Mouse (Mus musculus) adrenal gland, postnatal 0 days (tissue): ENCODE results near the gene Tmem116. TPM values are rescaled to one million over a fixed set of nuclear protein-coding genes. Genes with fewer than 3 reads are reported as not detected.

Experiments
- polyA plus RNA-seq: library from polyadenylated mRNA; unstranded; fragments of >200 nt; fragmentation: Nextera tagmentation; extraction: Ambion mirVana; gene quantifications from 2 replicates; pipeline ENCODE4 v1.2.1, GENCODE M21; 2015

Gene Tmem116
- polyA plus RNA-seq, result 2.1 and 5.5 TPM in 2 replicates

DNA sequence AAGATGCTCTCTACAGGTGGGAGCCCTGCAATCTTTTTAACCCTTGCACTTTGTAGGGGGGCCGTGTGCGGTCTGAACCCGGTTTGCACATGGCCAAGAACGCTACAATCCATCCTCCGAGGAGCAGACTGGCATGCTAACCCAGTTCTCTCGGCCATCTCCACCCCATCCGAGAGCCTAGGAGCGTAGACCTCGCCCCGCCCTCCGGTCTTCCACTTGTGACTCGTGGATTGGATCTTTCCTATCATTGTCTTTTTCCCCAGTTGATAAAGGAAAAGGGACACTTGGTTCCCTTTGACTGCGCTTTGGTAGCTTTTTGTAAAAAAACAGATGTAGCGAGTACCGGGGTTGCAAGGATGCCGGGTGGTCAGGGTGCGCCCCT lies at the start of gene Tmem116:
Tmem116 (plus strand) TSS at position 250 of the 382 bp plus-strand sequence.

DNA sequence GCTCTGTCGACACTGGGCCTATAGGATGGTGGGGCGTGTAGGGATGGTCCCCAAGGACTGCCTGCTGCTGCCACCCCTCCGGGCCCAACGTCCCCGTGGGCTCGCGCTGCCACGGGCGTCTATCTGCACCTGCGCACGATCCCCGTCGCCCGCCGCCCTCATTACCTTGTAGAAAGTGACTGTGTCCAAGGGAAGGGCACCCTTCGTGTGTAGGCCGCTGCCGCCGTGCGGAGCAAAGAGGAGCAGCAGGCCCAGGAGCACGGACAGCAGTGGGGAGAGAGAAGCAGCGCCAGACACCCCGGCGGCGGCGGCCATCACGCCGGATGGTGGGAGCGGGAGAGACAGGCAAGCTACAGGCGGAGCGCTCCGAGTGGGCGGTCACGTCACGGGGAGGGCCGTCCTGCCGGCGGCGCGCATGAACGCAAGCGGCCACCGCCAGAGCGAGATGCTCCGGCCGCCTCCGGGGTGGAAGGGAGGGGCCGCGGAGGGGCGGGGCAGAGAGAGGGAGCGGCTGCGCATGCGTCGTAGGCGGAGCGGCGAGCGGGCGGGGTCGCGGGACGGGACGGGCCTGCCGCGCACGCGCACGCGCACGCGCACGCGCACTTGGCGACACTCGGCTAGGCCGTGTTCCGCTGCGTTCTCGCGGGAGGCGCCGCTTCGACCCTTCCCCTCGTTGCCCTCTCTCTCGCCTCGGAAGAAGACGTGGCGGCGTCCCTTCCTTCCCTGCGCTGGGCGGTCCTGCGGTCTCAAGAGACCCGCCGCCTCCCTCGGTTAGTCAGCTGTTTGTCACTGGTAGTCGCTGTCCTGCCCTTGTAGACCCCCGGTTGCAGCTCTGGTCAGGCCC lies 555 bp downstream of the Tmem116 start, which contains the start of gene Erp29:
Erp29 (minus strand) TSS at position 481 of the 844 bp plus-strand sequence.

DNA sequence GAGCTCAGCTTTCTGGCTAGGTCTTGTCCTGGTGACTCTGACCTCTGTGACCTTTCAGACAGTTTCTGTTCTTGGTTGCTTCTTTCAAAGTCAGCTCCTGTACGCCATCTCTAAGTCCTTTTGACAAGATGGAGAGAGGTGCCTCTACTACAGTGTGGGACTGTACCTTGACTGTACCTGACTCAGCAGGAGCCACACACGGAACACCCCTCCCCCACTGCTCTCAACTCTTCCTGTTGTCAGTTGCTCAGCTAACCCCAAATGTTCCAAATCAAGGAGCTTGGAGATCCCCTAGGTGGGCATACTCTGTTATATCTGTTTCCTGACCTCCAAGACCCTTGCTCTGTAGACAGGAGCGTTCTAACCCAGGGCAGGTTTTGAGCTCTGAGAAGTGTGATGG lies 51.5 kb downstream of the Tmem116 start, which contains the start of gene Adam1b:
Adam1b (minus strand) TSS at position 205 of the 400 bp plus-strand sequence.

DNA sequence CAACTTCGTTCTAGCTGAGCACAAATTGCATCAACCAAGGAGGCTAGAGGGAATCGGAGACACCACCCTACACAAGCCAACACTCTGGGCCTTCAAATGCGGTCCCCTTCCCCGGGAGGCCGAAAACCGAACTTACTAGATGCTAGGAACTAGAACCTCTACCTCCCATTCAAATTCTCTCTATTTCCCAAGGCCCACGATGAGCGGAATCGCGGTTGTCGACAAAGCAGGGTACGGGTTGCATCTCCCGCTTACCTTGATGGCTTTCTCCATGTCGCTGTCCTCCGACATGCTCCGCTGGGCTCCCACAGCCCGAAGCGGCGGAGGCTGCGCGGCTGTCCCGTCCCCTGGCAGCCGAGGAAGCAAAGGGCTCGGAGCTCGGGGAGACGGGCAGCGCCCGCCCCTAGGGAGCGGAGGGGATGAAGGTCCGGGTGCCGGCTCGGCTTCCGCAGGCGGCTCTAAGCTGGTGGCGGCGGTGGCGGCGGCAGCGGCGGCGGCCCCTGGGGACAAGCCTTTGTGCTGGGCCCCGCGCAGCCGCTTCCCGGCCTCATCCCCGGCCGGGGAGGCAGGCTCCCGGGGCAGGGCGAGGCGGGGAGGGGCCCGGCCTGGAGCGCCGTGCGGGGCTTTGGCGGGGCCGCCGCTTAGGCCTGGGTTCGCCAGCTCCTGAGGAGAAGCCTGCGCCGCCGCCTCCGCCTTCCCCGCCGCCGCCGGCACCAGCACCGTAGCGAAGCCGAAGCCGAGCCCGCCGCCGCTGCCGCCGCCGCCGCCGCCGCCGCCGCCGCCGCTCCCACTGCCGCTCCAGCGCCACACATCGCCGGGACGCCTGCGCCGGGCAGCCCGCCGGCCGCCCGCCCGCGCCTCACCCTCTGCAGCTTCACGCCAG lies 93.5 kb downstream of the Tmem116 start, which contains the start of the genes Adam1a and Gm42878:
Adam1a (minus strand) TSS at position 573 of the 883 bp plus-strand sequence.
Gm42878 (minus strand) TSS at position 573 of the 883 bp plus-strand sequence.

DNA sequence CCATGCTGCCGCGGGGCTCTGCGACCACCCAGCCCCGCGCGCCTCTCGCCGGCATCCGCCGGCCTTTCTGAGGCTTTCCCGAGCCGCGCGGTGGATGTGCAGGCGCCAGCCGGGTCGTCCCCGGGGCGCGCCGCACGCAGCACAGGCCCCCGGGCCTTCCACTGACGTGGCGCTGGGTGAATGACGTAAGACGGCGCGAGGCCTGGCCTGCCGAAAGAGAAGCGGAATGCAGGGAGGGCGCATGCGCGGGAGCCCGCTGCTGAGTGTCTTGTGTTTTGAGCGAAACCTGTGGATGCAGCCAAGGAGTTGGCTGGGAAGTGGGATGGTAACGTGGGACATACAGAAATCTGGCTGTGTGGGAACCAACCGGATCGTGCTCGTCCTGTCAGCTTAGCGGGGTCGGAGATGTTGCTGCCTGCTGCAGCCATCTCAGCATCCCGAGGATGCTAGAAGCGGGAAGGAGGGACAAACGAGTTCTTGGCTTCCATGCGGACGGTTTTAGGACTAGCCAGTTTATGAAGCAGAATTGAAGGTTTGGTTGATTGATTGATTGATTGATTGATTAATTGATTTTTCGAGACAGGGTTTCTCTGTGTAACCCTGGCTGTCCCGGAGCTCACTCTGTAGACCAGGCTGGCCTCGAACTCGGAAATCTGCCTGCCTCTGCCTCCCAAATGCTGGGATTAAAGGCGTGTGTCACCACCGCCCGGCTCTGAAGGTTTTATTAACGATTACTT lies 94.3 kb downstream of the Tmem116 start, which contains the start of gene Mapkapk5:
Mapkapk5 (minus strand) TSS at position 113 of the 737 bp plus-strand sequence.

Other genes with a start within 250 kb of the Tmem116 start
- gene Rpl6, start 247.4 kb upstream of the Tmem116 start, polyA plus RNA-seq, result 524 and 568 TPM in 2 replicates
- 3.1 and 4.3 TPM in 2 replicates for gene Hectd4, start 231.7 kb upstream of the Tmem116 start, polyA plus RNA-seq
- gene Trafd1, start 66.3 kb upstream of the Tmem116 start, polyA plus RNA-seq, result 54.6 and 67.4 TPM in 2 replicates
- gene Naa25, start 54.0 kb upstream of the Tmem116 start, polyA plus RNA-seq, result 14.5 and 21.9 TPM in 2 replicates
- 116 and 122 TPM in 2 replicates for gene Erp29, start 613 bp downstream of the Tmem116 start, polyA plus RNA-seq
- gene Adam1b, start 51.5 kb downstream of the Tmem116 start, polyA plus RNA-seq, result not detected in 2 replicates
- gene Adam1a, start 93.6 kb downstream of the Tmem116 start, polyA plus RNA-seq, result 0.71 and 0.99 TPM in 2 replicates
- not detected in 2 replicates for gene Gm42878, start 93.6 kb downstream of the Tmem116 start, polyA plus RNA-seq
- 28.0 and 43.6 TPM in 2 replicates for gene Mapkapk5, start 94.0 kb downstream of the Tmem116 start, polyA plus RNA-seq
- 233 and 493 TPM in 2 replicates for gene Aldh2, start 141.9 kb downstream of the Tmem116 start, polyA plus RNA-seq
- 5.8 and 9.6 TPM in 2 replicates for gene Acad12, start 167.0 kb downstream of the Tmem116 start, polyA plus RNA-seq
- gene Acad10, start 208.6 kb downstream of the Tmem116 start, polyA plus RNA-seq, result 4.5 and 5.3 TPM in 2 replicates
- 29.9 and 36.1 TPM in 2 replicates for gene Brap, start 208.7 kb downstream of the Tmem116 start, polyA plus RNA-seq